Mouse (Mus musculus): ENCODE measurements at regions not wholly inside any gene's neighbourhood (a gene's known extent, or its start where the extent isn't known, plus 50 kb on each side); places are given as distances from the start of the nearest gene placed in this dataset.

DNA sequence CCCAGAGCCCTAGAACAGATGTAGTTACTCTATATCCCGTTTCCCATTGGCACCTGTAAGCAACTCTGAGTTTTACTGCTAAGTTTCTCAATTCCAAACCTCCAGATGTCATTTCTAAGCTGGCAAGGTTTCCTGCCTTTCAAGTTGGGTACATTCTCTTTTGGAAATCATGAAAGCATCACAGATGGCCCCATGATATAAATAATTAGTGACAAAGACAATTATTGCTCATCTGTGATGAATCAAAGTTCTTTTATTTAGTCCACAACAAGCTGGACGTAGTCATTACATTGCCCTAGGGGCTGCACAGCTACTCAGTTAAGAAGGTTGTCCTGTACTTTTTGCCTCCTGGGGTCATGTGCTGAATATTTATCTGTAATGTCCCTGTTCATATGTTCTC lies 303.2 kb upstream of the Btbd3 start:
- no peak for TF ChIP-seq CHD2 (IDR thresholded peaks at IDR 0.05; ENCODE audit: low read depth, low read length)
- no peak for TF ChIP-seq ZNF384 (IDR thresholded peaks at IDR 0.05; ENCODE audit: low read depth, low read length)
- no peak for TF ChIP-seq ZC3H11A (IDR thresholded peaks at IDR 0.05; ENCODE audit: borderline replicate concordance, low read depth, low read length)

Measured in ES-E14 (cell line).